Mouse (Mus musculus) limb, embryonic 10.5 days (tissue): ENCODE results near the gene Gpd2. TPM values are rescaled to one million over a fixed set of nuclear protein-coding genes. Genes with fewer than 3 reads are reported as not detected.

Source experiments
- DNase-seq: peaks from one replicate; pipeline ENCODE4 v3.0.0-alpha.2; 2017; ENCODE audit warnings: low spot score
- H3K27ac ChIP-seq: fragments of 300-500 bp; sonication (generic); 2 replicates; pipeline ENCODE4 v1.5.1; 2016; ENCODE audit warnings: mild to moderate bottlenecking
- H3K27me3 ChIP-seq: fragments of 300-500 bp; sonication (generic); 2 replicates; pipeline ENCODE4 v1.6.1; 2016; ENCODE audit warnings: low read depth, mild to moderate bottlenecking; ENCODE audit not compliant: poor library complexity, severe bottlenecking
- H3K36me3 ChIP-seq: fragments of 300-500 bp; sonication (generic); 2 replicates; pipeline ENCODE4 v1.6.1; 2016; ENCODE audit warnings: mild to moderate bottlenecking, moderate library complexity
- H3K4me1 ChIP-seq: fragments of 300-500 bp; sonication (generic); 2 replicates; pipeline ENCODE4 v1.6.1; 2016
- H3K4me3 ChIP-seq: fragments of 300-500 bp; sonication (generic); 2 replicates; pipeline ENCODE4 v1.5.1; 2016; ENCODE audit warnings: mild to moderate bottlenecking, moderate library complexity
- H3K9me3 ChIP-seq: fragments of 300-500 bp; sonication (generic); replicated peaks from 2 replicates; pipeline ENCODE4 v1.6.1; 2016; ENCODE audit warnings: mild to moderate bottlenecking
- WGBS: fragments of 180-500 bp; shearing (Covaris S2); methylation state at CpG from one replicate; pipeline ENCODE4 v1.1.7; 2016; 5-methylcytosine and 5-hydroxymethylcytosine counted together
- polyA plus RNA-seq: library from polyadenylated mRNA; unstranded; fragments of >200 nt; fragmentation: Nextera tagmentation; extraction: Ambion mirVana; gene quantifications from 2 replicates; pipeline ENCODE4 v1.2.1, GENCODE M21; 2016

Gene Gpd2
- polyA plus RNA-seq, 1 experiment from 2014 or later: 22.5 TPM

- Histone ChIP-seq H3K4me1 (peaks cover 13% of the 10 kb centered on the region), H3K27me3 (no peaks in the 10 kb centered on the region), H3K27ac (no peak overlapping the region), H3K36me3 (no peaks in the 10 kb centered on the region), H3K9me3 (no peaks in the 10 kb centered on the region), H3K4me3 (no peak overlapping the region)
- 31% methylated on average over 8 of the region's 8 CpGs for WGBS
- DNase-seq: no peak
Observed at GRCm38 (mm10) chr2:57378147-57378889, 140.9 kb downstream of the Gpd2 start.

GRCm38 (mm10) chr2:57384625-57385024, 147.2 kb downstream of the Gpd2 start:
- DNase-seq: no peak
- H3K4me1 ChIP-seq: 0 out of 2 replicates have a peak, but pooled peaks cover 3% of the 10 kb centered on the region
- 95% methylated on average over 2 of the region's 2 CpGs for WGBS
- no peaks in the 10 kb centered on the region for H3K9me3 ChIP-seq
- H3K27ac ChIP-seq: no peak overlapping the region
- no peak overlapping the region for H3K4me3 ChIP-seq
- H3K36me3 ChIP-seq: no peaks in the 10 kb centered on the region
- H3K27me3 ChIP-seq: no peaks in the 10 kb centered on the region

DNA sequence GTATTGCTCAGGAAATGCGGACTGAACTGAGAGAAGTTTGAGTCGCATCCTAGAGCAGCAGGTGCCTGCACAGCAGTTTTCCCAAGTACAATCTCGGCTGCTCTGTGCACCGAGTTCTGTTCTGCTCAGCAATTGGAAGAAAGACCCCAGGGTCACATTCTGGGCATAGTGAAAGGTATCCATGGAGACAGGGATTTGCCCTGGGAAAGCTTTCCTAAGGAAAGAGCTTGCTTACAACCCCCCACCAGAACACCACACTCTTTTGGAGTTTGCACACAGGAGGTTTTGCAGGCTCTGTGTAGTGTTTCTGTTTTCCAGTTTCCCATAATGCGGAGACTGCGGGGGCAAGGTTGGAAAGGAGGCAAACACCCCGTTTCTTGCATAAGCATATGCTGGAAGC, 150.4 kb downstream of the Gpd2 start:
- WGBS: 79% methylated on average over 7 of the region's 7 CpGs
- no peak overlapping the region for H3K4me3 ChIP-seq
- H3K9me3 ChIP-seq: no peaks in the 10 kb centered on the region
- H3K27me3 ChIP-seq: no peaks in the 10 kb centered on the region
- H3K4me1 ChIP-seq: 0 out of 2 replicates have a peak, but pooled peaks cover 3% of the 10 kb centered on the region
- no peak overlapping the region for H3K27ac ChIP-seq
- no peak for DNase-seq
- no peaks in the 10 kb centered on the region for H3K36me3 ChIP-seq

- H3K27ac ChIP-seq: no peak overlapping the region
- WGBS: 94% methylated on average over 4 of the region's 4 CpGs
Observed at GRCm38 (mm10) chr2:57395071-57395470, 157.6 kb downstream of the Gpd2 start.

GRCm38 (mm10) chr2:57396061-57396460, 158.6 kb downstream of the Gpd2 start:
- Histone ChIP-seq H3K4me3 (no peak overlapping the region), H3K27me3 (no peaks in the 10 kb centered on the region), H3K4me1 (no peaks in the 10 kb centered on the region), H3K27ac (no peak overlapping the region), H3K9me3 (no peaks in the 10 kb centered on the region), H3K36me3 (no peaks in the 10 kb centered on the region)
- DNase-seq: no peak
- 94% methylated on average over 13 of the region's 13 CpGs for WGBS

More at GRCm38 (mm10) chr2:57395071-57395470, 157.6 kb downstream of the Gpd2 start:
- no peaks in the 10 kb centered on the region for H3K27me3 ChIP-seq
- no peak for DNase-seq
- no peaks in the 10 kb centered on the region for H3K36me3 ChIP-seq
- H3K4me1 ChIP-seq: no peaks in the 10 kb centered on the region
- no peak overlapping the region for H3K4me3 ChIP-seq
- H3K9me3 ChIP-seq: no peaks in the 10 kb centered on the region

- no peaks in the 10 kb centered on the region for H3K9me3 ChIP-seq
- no peak overlapping the region for H3K4me3 ChIP-seq
- no peaks in the 10 kb centered on the region for H3K27me3 ChIP-seq
- WGBS: 86% methylated on average over 3 of the region's 3 CpGs
- H3K27ac ChIP-seq: no peak overlapping the region
- H3K4me1 ChIP-seq: no peaks in the 10 kb centered on the region
- no peaks in the 10 kb centered on the region for H3K36me3 ChIP-seq
- no peak for DNase-seq
Observed at GRCm38 (mm10) chr2:57397727-57398126, 160.3 kb downstream of the Gpd2 start.

DNA sequence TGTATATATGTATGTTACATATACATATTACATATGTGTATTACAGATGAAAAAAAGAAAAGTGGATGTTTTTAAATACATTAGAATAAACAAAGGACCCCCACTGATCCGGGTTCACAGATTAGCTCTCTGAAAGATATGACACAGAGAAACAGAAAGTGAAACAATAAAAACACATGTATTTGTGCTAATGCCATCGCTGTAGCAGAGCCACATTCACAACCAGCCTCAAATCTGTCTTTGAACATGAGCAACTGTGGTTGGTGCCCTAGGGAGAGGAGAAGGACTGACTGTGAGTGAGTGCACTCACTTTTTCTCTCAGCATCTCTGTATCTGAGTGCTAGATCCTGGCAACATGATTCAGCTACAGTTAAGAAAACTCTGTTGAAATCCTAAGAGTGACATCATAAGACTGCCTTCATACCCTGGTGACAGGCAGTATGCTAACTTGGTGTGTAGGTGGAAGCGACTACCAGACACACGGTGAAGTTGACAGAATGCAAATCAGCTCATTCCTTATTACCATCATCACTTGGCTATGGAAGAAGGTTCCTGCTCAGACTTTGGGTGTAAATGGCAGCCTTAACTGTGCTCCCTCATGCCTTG, 170.1 kb downstream of the Gpd2 start:
- H3K4me3 ChIP-seq: no peak overlapping the region
- H3K27me3 ChIP-seq: no peaks in the 10 kb centered on the region
- DNase-seq: no peak
- no peaks in the 10 kb centered on the region for H3K36me3 ChIP-seq
- no peaks in the 10 kb centered on the region for H3K9me3 ChIP-seq
- H3K27ac ChIP-seq: no peak overlapping the region
- 86% methylated on average over 4 of the region's 4 CpGs for WGBS
- H3K4me1 ChIP-seq: no peaks in the 10 kb centered on the region

DNA sequence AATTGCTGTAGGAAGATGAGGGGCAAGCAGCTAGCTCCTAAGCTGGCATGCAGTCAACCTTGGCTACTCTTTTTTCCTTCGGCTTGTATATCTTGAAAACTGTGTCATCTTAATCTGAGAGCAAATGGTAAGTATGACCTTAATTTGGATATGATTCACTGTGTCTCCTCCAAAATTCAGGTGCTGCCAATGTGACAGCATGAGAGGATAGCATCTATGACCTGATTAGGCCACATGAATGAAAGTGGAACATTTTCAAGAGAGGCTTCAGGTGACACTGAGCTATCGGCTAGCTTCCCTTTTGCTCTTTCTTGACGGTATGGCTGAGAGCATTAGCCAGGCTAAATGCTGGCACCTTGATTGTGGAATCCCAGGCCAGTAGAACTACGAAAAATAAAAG, 171.0 kb downstream of the Gpd2 start:
- Histone ChIP-seq H3K4me3 (no peak overlapping the region), H3K27me3 (no peaks in the 10 kb centered on the region), H3K9me3 (no peaks in the 10 kb centered on the region), H3K36me3 (no peaks in the 10 kb centered on the region), H3K27ac (no peak overlapping the region), H3K4me1 (no peaks in the 10 kb centered on the region)
- 88% methylated on average over 4 of the region's 4 CpGs for WGBS
- DNase-seq: no peak

DNA sequence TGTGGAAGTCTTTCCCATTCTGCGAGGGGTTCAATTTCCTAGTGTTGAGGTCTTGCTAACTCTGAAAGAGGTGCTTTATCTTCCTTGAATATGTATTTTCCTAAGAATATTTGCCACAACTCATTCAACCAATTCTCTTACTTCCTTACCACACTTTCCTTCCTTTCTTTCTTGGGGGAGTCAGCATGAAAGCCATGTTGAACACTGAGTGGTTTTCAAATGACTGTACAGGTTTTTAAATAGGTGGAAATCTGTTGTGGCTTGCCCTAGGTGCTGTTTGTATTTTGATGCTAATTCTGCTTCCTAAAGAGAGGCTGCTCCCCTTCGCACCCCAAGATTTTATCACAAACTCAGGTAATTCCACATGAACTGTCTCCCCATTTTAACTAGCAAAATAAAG, 174.1 kb downstream of the Gpd2 start:
- Histone ChIP-seq H3K9me3 (no peaks in the 10 kb centered on the region), H3K4me1 (no peaks in the 10 kb centered on the region), H3K36me3 (no peaks in the 10 kb centered on the region), H3K27me3 (no peaks in the 10 kb centered on the region), H3K27ac (no peak overlapping the region), H3K4me3 (no peak overlapping the region)
- WGBS: 94% methylated on average over 2 of the region's 2 CpGs
- DNase-seq: no peak

DNA sequence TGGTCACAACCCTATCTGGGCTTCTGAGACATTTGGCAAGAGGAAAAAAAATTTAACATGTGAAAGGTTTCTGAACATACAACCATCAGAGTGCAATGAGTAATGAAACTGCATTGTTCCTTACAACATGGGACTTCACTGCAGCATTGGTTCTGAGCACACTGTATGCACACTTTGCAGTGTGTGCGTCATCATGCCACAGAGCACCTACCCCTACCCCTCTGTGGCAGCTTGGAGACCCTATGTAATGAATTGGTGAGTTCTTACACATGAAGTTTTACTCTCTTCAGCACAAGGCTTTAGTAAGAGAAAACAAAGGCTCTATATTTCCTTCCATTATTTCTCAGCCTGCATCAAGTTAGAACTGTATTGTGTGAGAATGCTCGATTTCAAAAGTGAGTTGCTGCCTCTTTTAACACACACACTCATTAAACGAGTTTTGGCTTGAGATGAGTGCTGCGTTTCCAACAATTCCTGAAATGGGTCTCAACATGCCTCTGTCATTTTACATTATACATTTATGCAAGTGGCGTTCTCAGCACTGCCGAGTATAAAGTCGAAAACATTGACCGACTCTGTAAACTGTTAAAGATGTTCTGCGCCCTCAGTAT, 177.2 kb downstream of the Gpd2 start:
- H3K9me3 ChIP-seq: no peaks in the 10 kb centered on the region

GRCm38 (mm10) chr2:57416711-57417110, 179.3 kb downstream of the Gpd2 start:
- no peaks in the 10 kb centered on the region for H3K9me3 ChIP-seq
- H3K27me3 ChIP-seq: no peaks in the 10 kb centered on the region
- no peak overlapping the region for H3K4me3 ChIP-seq
- H3K4me1 ChIP-seq: no peaks in the 10 kb centered on the region
- WGBS: 83% methylated on average over 1 of the region's 1 CpGs
- no peak for DNase-seq
- no peaks in the 10 kb centered on the region for H3K36me3 ChIP-seq
- no peak overlapping the region for H3K27ac ChIP-seq

More for the DNA sequence above, 177.2 kb downstream of the Gpd2 start:
- WGBS: 91% methylated on average over 9 of the region's 9 CpGs
- Histone ChIP-seq H3K27me3 (no peaks in the 10 kb centered on the region), H3K4me1 (no peaks in the 10 kb centered on the region), H3K4me3 (no peak overlapping the region), H3K36me3 (no peaks in the 10 kb centered on the region), H3K27ac (no peak overlapping the region)
- DNase-seq: no peak
